Mouse (Mus musculus): ENCODE measurements at regions not wholly inside any gene's neighbourhood (a gene's known extent, or its start where the extent isn't known, plus 50 kb on each side); places are given as distances from the start of the nearest gene placed in this dataset.

DNA sequence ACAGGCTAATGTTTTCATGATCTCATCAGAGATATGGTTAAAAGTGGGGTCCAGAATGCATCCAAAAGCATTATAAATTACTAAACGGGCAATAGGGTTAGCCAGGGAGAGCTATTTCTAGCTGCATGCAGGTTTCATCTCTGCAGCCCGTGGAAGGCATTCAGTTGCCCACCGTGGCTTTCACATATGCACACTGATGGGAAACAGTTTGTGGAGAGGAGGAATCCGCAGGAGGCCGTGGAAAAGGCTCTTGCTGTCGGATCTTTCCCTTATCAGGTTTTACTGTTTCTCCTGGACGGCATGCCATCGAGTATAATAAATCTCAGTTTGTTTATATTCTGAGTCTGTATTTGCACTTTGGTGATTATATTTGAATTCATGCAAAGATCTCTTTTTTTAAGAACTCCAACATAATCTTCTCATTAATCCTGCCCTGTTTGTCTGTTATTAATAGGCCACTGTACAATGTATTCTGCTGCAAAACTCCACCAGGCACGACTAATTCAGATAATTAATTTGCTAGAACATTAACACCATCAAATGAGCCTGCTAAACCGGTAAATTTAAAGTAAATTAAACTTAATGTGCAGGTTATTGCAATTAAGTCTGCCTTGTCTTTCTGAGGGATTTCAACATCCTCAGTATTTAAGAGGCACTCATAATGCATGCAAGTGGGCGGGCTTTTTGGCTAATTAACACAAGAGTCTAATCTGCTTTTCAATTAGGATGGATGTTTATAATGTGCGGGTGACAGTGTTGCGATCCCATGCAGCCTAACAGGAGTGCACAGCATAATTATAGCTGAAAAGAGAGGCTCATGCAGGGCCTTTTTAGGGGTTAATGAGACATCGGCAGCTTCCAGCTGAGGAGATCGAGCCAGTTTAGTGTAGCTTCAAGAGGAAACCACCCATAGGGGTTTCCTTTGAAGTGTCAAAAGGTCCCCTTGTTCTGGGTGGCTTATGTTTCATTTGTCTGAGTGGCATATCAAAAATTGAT lies 170.2 kb downstream of the Pou4f1 start:
- WGBS, result 56% methylated on average over 15 of the region's 15 CpGs
- Histone ChIP-seq H3K36me3 (replicated peaks) (no peaks in the 10 kb centered on the region), H3K27me3 (replicated peaks; ENCODE audit: low read depth, poor library complexity, severe bottlenecking) (no peaks in the 10 kb centered on the region), H3K9me3 (no peaks in the 10 kb centered on the region), H3K4me1 (peaks cover 8% of the 10 kb centered on the region; the same call in 1 of the 2 replicates), H3K27ac (replicated peaks) (no peak overlapping the region), H3K4me3 (no peak overlapping the region)
- no peak for DNase-seq (ENCODE audit: low spot score)

DNA sequence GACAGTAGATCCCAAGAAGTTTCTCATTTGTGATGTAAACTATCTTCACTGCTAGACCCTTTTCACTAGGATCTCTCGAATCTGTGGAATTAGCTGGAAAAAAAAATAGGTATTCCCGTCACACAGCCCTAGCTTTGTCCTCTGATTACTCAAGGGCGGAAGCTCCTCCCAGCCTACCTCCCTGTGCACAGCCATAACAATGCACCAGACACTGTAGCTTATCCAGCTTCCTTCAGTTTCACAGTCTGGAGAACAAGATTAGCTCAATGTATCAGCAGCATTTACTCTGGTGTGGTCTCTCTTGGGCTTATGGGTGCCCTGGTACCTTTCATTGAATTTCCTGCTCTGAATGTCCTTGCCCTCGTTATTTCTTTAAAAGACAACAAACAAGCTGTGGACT lies 174.0 kb downstream of the Pou4f1 start:
- no peaks in the 10 kb centered on the region for H3K36me3 ChIP-seq (replicated peaks)
- H3K4me1 ChIP-seq, result peaks cover 8% of the 10 kb centered on the region; the same call in 1 of the 2 replicates
- no peaks in the 10 kb centered on the region for H3K27me3 ChIP-seq (replicated peaks; ENCODE audit: low read depth, poor library complexity, severe bottlenecking)
- 40% methylated on average over 4 of the region's 4 CpGs for WGBS
- no peak overlapping the region for H3K4me3 ChIP-seq
- DNase-seq (ENCODE audit: low spot score), result no peak
- no peaks in the 10 kb centered on the region for H3K9me3 ChIP-seq
- H3K27ac ChIP-seq (replicated peaks), result no peak overlapping the region

DNA sequence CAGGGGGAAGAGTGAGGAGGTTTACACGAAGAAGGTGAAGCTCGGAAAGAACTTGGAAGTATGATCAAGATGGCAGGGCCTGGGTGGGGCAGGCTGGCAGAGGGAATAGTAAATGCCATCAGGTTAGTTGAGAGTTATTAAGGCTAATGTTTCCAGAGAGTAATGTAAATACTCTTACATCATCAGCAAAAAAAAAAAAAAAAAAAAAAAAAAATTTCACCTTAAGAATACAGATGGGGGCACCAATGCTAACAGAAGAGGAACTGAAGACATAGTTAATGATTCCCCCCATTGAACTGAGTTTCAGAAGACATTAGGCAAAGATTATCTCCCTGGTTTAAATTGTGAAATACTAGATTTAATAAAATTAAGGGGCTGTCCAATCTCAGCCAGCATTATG lies 174.7 kb downstream of the Pou4f1 start:
- DNase-seq (ENCODE audit: low spot score), result no peak
- H3K4me1 ChIP-seq, result peaks cover 4% of the 10 kb centered on the region; the same call in 1 of the 2 replicates
- H3K27ac ChIP-seq (replicated peaks), result no peak overlapping the region
- H3K36me3 ChIP-seq (replicated peaks), result no peaks in the 10 kb centered on the region
- no peaks in the 10 kb centered on the region for H3K9me3 ChIP-seq
- WGBS, result 97% methylated on average over 2 of the region's 2 CpGs
- no peak overlapping the region for H3K4me3 ChIP-seq
- no peaks in the 10 kb centered on the region for H3K27me3 ChIP-seq (replicated peaks; ENCODE audit: low read depth, poor library complexity, severe bottlenecking)

DNA sequence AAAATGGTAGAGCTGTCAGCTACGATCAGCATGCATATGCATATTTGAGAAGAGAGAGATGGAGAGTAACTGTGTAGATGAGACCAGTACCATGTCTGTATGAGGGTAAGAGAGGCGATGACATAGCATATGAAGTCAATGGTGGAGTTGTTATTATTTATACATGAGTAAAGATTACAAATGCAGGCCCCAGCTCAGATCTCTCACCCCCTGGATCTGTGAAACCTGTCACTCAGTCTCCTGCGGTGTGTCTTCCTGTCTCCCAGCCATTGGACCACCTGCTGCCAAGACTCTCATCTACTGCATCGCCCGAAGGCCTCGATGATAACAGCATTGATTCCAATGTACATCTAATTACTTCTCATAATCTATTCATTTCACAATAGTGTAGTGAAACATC lies 187.4 kb downstream of the Pou4f1 start:
- 92% methylated on average over 6 of the region's 6 CpGs for WGBS
- no peaks in the 10 kb centered on the region for H3K36me3 ChIP-seq (replicated peaks)

DNA sequence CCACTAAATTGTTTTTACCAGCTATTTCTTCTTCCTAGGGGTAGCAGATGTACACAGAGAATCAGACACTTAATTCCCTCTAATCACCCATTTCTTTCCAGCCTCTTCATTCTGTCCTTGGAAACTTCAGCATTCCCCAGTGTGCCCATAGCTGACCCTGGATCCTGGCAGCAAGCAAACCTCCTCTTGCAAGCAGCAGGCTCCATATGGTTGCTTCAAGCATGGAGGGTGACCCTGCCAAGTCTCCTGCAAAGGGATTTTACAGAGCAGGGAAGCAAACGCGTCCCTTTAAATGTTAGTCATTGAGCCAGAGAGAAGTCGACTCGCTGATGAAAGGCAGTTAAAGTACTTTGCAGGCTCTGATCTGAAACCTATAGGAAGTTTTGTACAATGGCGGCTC lies 187.9 kb downstream of the Pou4f1 start:
- no peak for DNase-seq (ENCODE audit: low spot score)
- Histone ChIP-seq H3K9me3 (no peaks in the 10 kb centered on the region), H3K27ac (replicated peaks) (no peak overlapping the region), H3K4me1 (no peaks in the 10 kb centered on the region), H3K4me3 (no peak overlapping the region), H3K27me3 (replicated peaks; ENCODE audit: low read depth, poor library complexity, severe bottlenecking) (no peaks in the 10 kb centered on the region), H3K36me3 (replicated peaks) (no peaks in the 10 kb centered on the region)
- 82% methylated on average over 5 of the region's 5 CpGs for WGBS

More for the DNA sequence above, 187.4 kb downstream of the Pou4f1 start:
- no peak for DNase-seq (ENCODE audit: low spot score)
- H3K4me3 ChIP-seq, result no peak overlapping the region
- H3K9me3 ChIP-seq, result no peaks in the 10 kb centered on the region
- H3K4me1 ChIP-seq, result no peaks in the 10 kb centered on the region
- H3K27me3 ChIP-seq (replicated peaks; ENCODE audit: low read depth, poor library complexity, severe bottlenecking), result no peaks in the 10 kb centered on the region
- H3K27ac ChIP-seq (replicated peaks), result no peak overlapping the region

DNA sequence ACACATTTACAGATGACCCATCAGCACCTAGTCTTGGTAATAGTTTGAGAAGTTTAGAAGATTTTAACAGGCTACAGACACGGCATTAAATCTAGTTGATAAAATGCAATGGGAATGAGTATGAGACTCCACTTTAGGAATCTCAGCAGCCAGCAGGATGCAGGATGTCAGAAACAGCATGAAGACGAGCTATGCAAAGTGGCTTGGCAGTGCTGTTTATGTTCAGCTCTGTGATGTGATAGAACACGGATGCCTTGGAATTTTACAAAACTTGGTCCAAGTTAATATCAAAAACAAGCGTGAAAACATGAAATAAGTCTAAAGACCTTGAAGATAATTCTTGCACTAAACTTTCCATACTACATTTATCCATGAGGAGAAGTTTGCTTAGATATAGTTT lies 193.0 kb downstream of the Pou4f1 start:
- DNase-seq (ENCODE audit: low spot score), result no peak
- H3K27me3 ChIP-seq (replicated peaks; ENCODE audit: low read depth, poor library complexity, severe bottlenecking), result no peaks in the 10 kb centered on the region
- 84% methylated on average over 4 of the region's 4 CpGs for WGBS

DNA sequence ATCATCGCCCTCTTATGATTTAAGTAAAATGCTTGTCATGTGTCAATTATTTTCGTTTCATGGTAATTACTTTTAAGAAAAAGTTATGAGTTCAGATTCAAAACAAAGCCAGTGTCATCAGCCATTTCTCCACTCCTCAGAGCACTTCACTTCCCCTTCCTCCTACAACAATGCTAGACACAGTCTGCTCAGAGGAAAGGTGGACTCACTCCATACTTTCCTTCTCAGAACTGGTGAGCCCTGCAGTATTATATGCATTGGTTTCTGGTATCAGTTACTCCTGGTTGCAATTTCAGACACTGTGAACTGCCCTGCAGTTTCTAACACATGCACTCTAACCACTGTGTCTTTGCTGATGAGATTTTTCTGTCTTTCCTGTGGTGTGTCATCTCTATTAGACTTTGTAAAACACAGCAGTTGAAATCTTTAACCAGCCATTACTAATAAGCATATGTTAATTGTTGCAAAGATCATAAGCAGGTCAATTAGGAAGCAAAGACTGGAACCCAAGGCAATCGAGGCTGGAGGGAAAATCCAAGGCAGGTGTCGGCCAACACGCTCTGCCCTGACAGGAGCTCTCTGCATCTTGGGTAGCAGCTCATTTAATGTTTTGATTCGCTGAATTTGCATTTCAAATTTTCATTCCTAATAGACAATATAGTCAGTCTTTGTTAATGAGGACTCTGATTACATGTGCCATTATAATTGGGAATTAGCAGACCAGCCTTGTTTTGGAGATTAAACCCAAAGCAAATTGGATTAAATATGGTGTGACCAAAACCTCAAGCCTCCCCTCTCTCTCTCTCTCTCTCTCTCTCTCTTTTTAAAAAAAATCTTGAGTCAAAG lies 202.7 kb downstream of the Pou4f1 start:
- no peak overlapping the region for H3K27ac ChIP-seq (replicated peaks)
- H3K27me3 ChIP-seq (replicated peaks; ENCODE audit: low read depth, poor library complexity, severe bottlenecking), result no peaks in the 10 kb centered on the region
- no peaks in the 10 kb centered on the region for H3K4me1 ChIP-seq
- H3K4me3 ChIP-seq, result no peak overlapping the region
- no peak for DNase-seq (ENCODE audit: low spot score)
- WGBS, result 81% methylated on average over 6 of the region's 6 CpGs
- H3K9me3 ChIP-seq, result no peaks in the 10 kb centered on the region
- no peaks in the 10 kb centered on the region for H3K36me3 ChIP-seq (replicated peaks)

More for the DNA sequence above, 193.0 kb downstream of the Pou4f1 start:
- Histone ChIP-seq H3K4me3 (no peak overlapping the region), H3K4me1 (no peaks in the 10 kb centered on the region), H3K36me3 (replicated peaks) (no peaks in the 10 kb centered on the region), H3K27ac (replicated peaks) (no peak overlapping the region), H3K9me3 (no peaks in the 10 kb centered on the region)

DNA sequence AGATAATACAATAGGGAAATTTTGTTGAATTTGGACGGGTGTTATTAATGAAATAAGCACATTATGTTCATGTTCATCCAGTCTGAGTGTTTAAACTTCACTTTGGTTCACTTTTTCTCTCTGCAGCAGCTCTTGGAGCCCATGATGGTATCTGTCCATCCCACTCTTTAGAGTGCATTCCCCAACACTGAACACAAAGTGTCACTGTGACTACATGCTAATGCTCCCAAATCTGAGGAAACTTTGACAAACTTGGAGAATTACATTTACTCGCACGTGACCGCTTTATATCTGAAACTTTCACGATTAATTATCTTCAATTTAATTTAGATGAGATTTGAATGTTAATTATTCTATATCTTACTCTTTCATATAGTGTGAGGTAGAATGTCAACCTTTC lies 250.8 kb downstream of the Pou4f1 start:
- no peaks in the 10 kb centered on the region for H3K36me3 ChIP-seq (replicated peaks)
- no peak overlapping the region for H3K4me3 ChIP-seq
- H3K9me3 ChIP-seq, result no peaks in the 10 kb centered on the region
- H3K4me1 ChIP-seq, result no peaks in the 10 kb centered on the region
- no peaks in the 10 kb centered on the region for H3K27me3 ChIP-seq (replicated peaks; ENCODE audit: low read depth, poor library complexity, severe bottlenecking)
- no peak for DNase-seq (ENCODE audit: low spot score)
- 86% methylated on average over 5 of the region's 5 CpGs for WGBS
- no peak overlapping the region for H3K27ac ChIP-seq (replicated peaks)

DNA sequence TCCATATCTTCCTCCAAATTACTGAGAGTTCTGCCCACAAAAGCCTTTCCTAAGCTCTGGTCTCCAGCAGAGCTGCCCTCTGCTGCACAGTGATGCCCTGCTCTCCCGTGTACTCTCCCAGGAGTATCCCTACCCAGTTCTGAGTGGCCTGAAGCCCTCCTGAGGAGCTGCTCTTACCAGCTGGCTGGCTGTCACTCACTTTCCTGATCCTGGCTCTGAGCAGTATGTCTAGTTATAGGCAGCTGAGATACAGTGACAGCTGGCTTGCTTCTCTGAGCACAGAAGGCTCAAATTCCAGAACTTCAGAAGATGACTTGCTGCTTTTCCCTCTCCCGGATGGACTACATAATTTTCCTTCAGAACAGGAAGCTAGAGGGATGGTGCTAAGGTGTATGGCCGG lies 257.1 kb downstream of the Pou4f1 start:
- Histone ChIP-seq H3K36me3 (replicated peaks) (no peaks in the 10 kb centered on the region), H3K4me3 (no peak overlapping the region), H3K9me3 (no peaks in the 10 kb centered on the region), H3K27ac (replicated peaks) (no peak overlapping the region), H3K4me1 (0 out of 2 replicates have a peak, but pooled peaks cover 4% of the 10 kb centered on the region), H3K27me3 (replicated peaks; ENCODE audit: low read depth, poor library complexity, severe bottlenecking) (no peaks in the 10 kb centered on the region)
- DNase-seq (ENCODE audit: low spot score), result peak; percentile 11
- WGBS, result 51% methylated on average over 3 of the region's 3 CpGs

DNA sequence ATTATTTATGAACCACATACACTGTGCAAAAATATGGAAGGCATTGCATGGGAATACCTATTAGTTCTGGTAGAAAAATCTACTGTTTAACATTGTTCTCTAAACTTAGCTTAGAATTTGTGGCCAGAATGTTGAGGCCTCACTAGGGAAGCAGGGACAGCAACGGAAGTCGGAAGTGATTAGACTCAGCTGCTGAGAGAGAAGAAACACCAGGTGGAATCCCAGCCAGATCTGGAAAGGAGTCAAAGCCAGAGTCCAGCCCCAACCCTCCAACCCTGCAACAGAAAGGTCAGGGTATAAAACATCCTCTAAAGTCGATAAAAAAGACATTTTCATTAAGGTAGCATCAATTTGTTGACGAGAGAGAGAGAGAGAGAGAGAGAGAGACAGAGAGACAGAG lies 258.9 kb downstream of the Pou4f1 start:
- Histone ChIP-seq H3K27ac (replicated peaks) (no peak overlapping the region), H3K9me3 (no peaks in the 10 kb centered on the region), H3K4me3 (no peak overlapping the region), H3K27me3 (replicated peaks; ENCODE audit: low read depth, poor library complexity, severe bottlenecking) (no peaks in the 10 kb centered on the region), H3K36me3 (replicated peaks) (no peaks in the 10 kb centered on the region), H3K4me1 (0 out of 2 replicates have a peak, but pooled peaks cover 4% of the 10 kb centered on the region)
- WGBS, result 71% methylated on average over 4 of the region's 4 CpGs
- no peak for DNase-seq (ENCODE audit: low spot score)

DNA sequence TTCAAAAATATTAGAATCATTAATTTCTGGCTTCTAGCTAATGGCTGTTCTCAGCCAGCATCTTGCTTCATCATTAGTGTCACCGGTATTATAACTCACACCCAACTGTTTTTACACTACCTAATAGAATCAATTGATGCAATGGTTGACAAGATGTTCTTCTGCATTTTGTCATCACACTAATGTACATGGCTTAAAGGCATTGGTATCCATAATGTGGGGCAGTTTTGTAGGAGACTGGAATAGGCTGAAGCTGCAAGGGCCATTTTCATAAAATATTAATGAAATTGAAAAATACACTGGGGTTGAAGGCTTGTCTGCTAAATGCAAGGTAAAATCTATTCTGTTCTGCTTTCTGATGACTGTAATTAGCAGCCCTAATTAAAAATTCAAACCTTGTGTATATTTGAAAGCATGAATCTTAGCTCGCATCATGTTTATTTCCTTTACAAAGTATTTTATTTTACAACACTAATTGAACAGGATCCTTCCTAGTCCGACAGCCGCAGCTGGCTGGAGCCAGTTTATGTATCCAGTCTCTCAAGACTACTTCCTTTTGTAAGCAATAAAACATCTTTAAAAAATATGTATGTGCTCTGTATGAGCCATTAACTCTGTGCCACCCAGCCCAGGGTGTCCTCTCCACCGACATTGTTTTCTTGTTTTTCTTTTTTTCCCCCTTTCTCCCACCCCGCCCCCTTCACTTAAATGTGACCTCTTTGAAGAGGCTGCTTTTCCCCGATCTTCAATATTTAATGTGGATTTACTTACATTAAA lies 259.6 kb downstream of the Pou4f1 start:
- 83% methylated on average over 7 of the region's 7 CpGs for WGBS
- H3K27me3 ChIP-seq (replicated peaks; ENCODE audit: low read depth, poor library complexity, severe bottlenecking), result no peaks in the 10 kb centered on the region
- H3K4me1 ChIP-seq, result 0 out of 2 replicates have a peak, but pooled peaks cover 4% of the 10 kb centered on the region
- no peak for DNase-seq (ENCODE audit: low spot score)
- no peak overlapping the region for H3K4me3 ChIP-seq
- H3K27ac ChIP-seq (replicated peaks), result no peak overlapping the region
- no peaks in the 10 kb centered on the region for H3K36me3 ChIP-seq (replicated peaks)
- H3K9me3 ChIP-seq, result no peaks in the 10 kb centered on the region

DNA sequence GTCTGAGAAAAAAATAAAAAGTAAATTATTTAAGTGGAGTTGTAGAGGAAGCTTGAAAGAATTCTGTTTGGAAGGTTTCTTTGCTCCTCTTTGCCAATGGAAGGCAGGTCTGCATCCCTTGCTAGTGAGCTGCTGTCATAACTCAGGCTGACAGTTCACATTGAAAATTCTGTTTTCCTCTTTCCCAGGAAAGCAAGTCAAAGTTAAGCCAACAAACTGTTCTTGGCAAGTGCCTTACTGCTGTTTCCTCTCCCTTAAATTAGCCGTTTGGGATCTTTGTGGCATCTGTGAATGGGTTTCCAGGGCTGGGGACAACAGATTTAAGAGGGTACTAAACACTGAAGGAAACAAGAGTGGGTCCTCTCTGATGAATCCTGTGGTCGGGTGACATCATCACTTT lies 261.2 kb downstream of the Pou4f1 start:
- H3K4me3 ChIP-seq, result no peak overlapping the region
- DNase-seq (ENCODE audit: low spot score), result no peak
- no peak overlapping the region for H3K27ac ChIP-seq (replicated peaks)
- H3K9me3 ChIP-seq, result no peaks in the 10 kb centered on the region
- WGBS, result 62% methylated on average over 2 of the region's 2 CpGs
- 0 out of 2 replicates have a peak, but pooled peaks cover 4% of the 10 kb centered on the region for H3K4me1 ChIP-seq
- no peaks in the 10 kb centered on the region for H3K27me3 ChIP-seq (replicated peaks; ENCODE audit: low read depth, poor library complexity, severe bottlenecking)
- no peaks in the 10 kb centered on the region for H3K36me3 ChIP-seq (replicated peaks)

Data from embryonic facial prominence, embryonic 10.5 days (tissue).